Mouse (Mus musculus) cerebellum, adult 2 months (tissue): ENCODE data around the gene Mrpl47.

Experiments
- CTCF ChIP-seq: fragments of 200-500 bp; IDR thresholded peaks from 2 replicates; pipeline ENCODE4 v1.5.1; 2011; ENCODE audit warnings: low read depth, mild to moderate bottlenecking, control low read depth, low read length, moderate library complexity, borderline replicate concordance; ENCODE audit not compliant: insufficient read depth
- POLR2A ChIP-seq: fragments of 200-500 bp; IDR thresholded peaks from 2 replicates; pipeline ENCODE4 v1.6.1; 2011; ENCODE audit warnings: low read length, control low read depth, borderline replicate concordance; ENCODE audit not compliant: insufficient read depth

GRCm38 (mm10) chr3:32736244-32737171 is 897 bp downstream of the Mrpl47 start, which contains the start of gene Ndufb5:
- no peak for TF ChIP-seq CTCF
- TF ChIP-seq POLR2A: peak; percentile 89
